Mouse (Mus musculus): Measurements from ENCODE around the gene Casc3.

Gene Casc3

DNA sequence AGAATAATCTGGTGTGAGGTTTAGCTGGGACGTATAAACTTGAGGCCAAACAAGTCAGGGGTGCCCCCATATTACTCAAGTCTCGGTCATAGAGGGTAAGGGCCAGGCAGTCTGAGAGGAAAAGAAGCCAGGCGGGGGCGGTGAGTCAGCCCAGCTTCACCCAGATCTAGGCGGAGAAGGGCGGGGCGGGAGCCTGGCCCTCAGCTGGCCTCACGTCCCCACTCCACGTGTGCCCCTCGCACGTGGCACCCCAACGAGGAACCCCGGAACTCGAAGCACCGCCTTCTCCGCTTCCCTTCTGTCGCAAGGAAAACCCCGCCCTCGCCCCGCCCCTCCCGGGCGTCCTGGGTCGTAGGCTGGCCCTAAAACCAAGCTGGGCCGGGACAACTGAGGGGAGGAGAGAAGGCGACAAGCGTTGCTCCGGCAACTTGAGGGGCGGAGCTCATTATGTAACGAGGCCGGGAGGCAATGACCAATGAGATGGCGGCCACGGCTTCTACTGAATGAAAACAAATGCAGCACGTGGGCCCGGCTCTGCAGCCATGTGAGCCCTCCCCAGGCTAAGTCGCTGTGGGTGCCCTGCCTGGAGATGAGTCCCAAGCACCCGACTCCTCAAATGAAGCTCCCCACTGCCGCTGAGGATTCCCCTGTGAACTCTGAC is 30.9 kb upstream of the Casc3 start:
- peak; percentile 97 for DNase-seq

- DNase-seq, result no peak
These were observed 29.9 kb upstream of the Casc3 start, which contains the start of gene Nr1d1 for GRCm38 (mm10) chr11:98774582-98775347. Gene Nr1d1, minus strand, starts transcription at chr11:98775333.

DNA sequence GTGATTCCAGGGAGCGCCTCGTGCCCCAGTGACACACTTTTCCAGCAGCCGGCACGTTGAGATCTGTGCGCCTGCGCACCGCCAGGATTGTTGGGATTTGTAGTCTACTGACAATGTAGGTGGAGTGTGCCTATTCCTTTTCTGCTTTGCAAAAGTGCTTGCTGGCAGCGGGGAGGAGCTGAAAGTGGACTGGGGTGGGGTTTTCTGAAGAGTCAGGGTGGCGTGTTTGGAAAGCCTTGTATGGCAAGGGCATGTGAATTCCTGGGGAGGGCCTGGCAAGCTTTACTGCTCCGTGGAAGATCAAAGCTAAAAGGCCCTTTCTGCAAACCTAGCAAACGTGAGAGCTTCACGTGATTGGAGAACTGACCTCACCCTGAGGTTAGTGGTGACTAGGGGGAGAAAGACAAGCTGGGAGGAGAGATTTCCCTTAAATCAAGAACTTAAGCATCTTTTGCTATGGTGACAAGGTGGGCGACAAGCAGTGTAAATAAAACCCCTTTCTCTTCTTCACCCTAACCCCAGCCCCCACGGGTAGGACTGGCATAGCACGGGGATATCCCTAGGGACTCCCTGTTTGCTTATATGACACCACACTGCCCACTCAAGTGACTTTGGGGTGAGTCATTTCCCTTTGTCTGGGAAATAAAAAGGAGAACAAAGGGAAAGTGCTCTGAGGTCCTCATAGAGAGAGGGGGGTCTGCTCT is 29.2 kb upstream of the Casc3 start:
- DNase-seq, result peak; percentile 86

DNA sequence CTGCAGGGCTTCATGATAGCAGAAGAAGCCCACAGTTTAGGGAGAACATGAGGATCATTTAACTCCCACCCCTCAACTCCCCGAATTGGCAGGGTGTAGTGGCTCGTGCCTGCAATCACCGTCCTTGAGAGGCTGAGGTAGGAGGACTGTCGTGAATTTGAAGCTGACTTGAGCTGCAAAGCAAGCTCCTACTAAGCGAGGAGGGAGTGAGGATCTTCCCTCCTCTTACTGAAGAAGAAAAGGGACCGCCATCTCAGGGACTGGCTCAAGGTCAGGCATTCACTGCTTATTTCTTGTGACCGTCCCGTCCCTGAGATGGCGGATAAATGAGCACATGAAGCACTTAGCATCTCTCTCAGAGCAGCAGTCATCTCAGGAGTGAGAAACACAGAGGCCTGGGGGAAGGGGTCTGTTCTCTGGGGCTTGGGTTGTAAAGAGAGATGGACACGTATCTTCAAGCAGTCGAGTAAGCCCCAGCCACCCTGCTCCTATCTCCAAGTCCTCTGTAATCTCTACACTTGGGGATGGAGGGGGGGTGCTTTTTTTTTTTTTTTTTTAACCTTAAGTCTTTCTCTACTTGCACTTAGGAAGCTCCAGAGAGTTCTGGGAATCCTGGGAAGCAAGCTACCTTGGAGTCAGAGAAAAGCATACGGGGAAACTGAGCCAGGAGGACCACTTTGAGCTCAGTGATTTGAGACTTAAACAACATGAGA is 28.5 kb upstream of the Casc3 start:
- no peak for DNase-seq

DNA sequence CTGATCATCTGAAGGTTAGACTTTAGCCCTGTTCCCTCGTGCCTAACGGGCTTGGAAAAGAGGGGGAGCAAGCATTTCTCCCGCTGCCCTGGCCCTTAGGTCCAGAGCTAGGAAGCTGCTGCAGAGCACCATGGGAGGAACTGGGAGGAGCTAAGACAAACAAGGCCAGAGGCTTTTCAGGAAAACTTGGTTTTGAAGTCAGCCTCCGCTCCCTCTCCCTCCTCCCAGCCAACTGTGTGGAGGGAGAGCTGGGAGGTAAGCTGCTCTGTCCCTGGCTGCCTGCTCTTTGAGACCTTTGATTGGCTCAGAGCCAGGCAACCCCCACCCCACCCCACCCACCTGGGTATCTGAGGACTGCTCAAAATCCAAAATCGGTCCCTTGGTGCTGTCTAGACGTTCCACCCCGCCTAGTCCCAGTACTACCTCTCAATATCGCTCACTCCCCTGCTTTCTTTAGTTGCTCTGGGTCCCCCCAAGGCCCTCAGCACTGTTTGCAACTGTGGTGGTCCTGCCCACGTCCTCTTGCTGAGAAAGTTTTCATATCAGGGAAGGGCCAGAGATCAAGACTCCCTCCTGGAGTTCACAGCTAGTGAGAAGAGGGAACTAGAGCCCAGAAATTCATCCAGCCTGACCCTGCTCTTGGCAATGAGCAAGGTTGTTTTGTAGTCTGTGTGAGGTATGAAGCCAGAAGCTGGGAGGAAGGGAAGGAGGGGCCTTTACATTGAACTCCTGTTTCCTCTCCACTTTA is 27.7 kb upstream of the Casc3 start:
- DNase-seq, result no peak

DNA sequence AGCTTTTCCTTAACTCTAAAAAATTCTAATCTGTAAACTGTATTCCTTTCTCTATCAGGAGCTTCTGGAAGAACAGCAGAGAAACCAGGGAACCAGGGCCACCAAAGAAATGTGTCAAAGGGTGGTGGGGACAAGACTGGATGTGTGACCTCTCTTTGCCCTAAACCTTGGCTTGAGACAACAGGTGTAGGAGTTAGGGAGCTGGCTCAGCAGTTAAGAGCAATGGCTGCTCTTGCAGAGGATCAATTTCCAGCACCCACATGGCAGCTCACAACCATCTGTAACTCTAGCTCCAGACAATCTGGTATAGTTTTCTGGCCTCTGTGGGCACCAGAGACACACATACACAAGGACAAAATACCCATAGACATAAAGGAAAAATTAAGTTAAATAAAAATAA is 26.8 kb upstream of the Casc3 start:
- no peak for DNase-seq

DNA sequence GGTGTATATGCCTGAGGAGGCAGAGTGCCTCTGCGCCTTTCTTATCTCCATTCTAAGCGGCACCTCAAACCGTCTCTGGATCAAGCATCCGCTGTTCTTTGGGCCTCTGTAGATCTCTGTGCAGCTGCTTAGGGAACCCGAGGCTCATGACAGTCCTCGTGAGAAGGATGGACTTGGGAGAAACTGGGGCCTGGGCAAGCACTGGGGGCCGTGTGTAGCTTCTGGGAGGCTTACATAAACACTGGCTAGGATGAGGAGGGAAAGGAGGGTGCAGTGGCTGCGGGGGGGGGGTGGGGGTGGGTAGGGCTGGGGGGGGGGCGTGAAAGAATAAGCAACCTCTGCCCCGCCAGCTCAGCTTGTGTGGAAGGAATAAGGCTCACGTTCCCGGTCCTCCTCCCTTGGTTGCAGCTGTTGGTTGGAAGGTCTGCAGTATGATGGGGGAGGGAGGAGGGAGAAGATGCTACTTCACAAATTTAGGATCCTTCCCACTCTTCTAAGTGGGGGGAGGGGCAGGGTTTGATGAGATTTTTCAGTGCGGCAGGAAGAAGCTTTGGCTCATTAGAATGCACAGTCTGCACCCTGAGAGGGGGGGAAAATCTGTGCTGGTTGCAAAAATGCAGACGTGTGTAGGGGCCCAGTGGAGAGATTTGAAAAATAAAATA is 22.7 kb upstream of the Casc3 start:
- no peak for DNase-seq

GRCm38 (mm10) chr11:98782651-98783235 is 22.0 kb upstream of the Casc3 start:
- peak; percentile 33 for DNase-seq

GRCm38 (mm10) chr11:98783236-98783696 is 21.4 kb upstream of the Casc3 start:
- peak; percentile 82 for DNase-seq

DNA sequence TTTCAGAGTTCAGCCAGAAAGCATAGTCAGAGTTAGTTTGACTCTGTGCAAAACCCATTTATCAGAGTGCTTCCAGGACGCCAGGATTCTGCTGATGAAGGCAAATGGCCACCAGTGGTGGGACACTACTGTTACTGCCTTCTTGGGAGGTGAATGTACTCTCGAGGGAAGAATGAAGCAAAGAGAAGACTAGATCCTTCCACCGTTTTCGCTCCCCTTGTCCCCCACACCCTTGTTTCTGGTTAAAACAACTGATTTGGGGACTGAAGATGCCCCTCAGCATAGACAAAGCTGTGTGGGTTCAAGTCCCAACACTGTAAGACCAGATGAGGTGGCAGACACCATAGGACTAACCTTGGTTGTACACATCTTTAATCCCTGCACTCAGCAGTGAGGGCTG is 20.6 kb upstream of the Casc3 start:
- DNase-seq, result no peak

DNA sequence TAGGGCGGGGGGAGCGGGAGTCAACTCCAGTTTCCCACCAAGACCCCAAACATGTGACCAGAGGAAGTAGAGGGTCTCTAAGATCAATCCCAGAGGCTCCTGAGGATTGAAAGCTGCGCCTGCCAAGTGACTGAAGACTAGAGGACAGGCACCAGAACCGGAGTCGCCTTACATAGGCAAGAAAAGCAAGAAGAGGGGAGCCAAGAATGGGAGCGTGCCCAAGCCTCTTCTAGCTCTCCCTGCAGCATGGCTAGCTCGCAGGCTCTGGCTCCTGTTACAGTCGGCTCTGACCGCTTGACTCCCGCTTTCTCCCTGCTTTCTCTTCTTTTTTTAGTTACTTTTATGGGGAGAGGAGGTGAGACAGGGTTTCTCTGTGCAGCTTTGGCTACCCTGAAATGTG is 19.5 kb upstream of the Casc3 start:
- DNase-seq, result no peak

DNA sequence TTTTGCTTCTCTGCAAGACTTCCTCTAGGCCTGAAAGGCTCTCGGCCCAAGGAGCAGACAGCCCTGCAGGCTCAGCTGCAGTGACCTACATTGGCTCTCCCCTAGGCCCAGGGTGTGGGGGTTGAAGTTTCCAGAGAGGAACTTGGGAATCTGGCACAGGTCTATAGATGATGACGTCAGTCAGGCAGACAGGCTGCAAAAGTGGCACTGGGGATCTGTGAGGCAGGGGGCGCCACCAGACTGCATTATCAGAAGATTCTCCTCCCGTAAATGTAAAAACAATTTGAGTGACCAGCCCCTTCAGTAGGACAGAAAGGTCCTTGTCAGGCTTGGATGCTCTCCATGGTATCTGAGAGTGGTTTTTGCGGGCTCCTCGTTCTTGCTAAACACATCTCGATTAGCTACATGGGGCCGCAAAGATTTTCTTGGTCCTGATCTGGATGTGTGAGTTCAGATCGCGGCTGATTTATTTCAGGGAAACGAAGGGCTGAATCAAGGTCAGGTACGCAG is 18.9 kb upstream of the Casc3 start:
- DNase-seq, result peak; percentile 82

DNA sequence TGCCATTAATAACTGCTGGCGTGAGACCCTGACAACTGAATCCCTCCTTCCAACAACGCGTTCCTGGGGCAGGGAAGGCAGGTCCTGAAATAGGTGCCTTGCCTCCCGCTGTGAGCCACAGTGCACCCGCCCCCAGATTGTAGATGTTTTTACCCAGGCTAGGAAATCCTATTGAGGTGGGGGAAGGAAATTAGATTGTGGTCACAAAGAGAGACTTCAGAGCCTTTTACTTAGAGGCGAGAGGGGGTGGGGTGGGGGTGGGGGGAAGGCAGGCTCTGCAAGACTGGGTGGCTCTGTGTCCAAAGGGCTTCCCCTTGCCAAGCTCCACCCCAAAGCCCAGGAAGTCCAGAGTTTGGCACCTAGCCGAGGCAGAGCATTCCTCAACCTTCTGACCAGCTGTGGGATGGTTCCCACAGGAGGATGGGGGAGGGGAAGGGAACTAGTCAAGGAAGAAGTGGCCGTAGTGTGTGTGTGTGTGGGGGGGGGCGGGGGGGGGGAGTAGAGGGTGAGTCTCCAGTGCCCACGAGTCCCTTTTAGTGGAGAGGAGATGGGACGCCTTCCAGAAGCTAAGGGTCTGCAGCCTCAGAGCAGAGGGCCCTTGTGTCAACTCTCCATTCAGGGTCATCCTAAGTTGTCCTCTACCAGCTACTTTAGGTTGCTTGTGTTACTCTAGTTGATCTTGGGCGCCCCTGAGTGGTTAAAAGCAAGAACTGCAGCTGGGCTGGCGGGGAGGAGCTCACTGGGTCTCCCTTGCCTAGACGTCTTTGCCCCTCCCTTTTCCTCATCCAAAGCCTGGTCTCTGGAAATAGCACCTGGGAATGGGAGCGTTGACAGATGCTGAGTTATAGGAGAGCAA is 18.1 kb upstream of the Casc3 start:
- DNase-seq, result peak; percentile 94

DNA sequence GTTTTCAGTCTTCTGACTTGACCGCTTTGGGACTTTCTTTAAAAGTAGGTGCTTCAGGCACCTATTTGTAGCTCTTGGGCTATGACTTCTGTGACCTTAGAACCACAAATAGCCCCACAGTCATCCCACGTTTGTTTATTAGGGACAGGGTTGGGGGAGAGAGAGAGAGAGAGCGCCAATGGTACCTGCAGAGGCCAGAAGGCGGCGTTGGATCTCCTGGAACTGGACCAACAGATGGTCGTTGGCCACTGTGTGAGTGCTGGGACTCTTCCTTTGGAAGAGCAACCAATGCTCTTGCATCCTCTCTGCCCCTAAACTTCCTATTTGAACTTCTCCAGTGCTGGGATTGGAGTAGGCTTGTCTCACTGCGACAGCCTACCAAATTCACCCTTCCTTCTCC is 17.5 kb upstream of the Casc3 start:
- no peak for DNase-seq

DNA sequence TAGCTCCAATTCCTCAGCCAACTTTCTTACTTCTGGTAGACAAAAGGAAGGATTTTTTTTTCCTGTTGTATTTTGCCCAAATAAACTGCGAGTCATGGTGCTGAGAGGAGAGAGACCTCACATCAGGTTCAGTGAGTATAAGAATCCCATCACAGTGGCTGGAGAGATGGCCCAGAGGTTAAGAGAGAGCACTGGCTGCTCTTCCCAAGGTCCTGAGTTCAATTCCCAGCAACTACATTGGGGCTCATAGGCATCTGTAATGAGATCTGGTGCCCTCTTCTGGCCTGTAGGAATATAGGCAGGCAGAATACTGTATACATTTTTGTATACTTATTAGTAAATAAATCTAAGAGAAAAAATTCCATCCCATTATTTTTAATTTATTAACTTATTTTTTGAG is 17.0 kb upstream of the Casc3 start:
- DNase-seq, result no peak

DNA sequence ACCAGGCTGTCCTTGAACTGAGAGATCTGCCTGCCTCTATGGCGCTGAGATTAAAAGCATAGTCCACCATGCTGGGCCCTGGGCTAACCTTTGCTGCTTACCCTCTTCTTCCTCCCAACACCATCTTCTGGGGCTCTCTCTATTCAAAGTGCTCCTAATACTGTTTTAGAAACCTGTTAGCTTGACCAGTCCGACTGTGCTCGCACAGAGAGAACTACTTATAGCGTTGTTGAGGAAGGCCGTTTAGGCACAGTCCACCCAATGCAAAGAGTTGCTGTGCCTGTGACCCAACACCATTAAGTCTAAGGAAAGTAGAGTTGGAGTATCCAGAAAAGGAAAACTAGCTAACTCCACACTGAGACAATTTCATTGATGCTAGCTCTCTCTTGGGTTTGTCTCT is 16.6 kb upstream of the Casc3 start:
- DNase-seq, result no peak

DNA sequence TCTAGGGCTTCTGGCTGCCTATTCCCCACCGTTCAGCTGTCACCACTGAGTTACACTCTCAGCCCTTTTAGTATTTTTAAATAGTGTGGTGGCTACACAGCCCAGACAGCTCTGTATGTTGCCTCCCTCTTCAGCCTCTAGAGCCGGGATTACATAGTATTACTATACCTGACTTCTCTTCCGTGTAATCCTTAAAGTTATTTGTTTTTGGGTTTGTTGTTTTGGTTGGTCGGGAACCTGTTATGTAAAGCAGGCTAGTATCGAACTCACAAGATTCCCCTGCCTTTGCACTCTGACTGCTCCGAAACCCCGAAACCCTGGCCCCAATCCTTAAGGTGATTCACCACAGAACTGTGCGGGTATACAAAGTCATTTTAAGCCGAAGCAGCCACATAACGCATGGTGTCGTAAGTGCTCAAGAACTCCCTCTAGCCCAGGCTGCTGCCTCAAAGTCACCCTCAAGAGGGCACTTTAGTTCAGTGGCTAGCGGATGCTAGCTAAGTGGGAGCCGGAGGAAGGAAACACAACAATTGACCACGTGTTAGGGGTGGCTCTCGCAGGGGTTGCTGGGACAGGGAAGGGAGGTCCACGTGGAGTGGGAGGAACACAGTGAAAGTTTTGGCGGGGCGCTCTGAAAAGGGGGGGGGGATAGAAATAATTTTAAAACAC is 16.0 kb upstream of the Casc3 start:
- peak; percentile 91 for DNase-seq

DNA sequence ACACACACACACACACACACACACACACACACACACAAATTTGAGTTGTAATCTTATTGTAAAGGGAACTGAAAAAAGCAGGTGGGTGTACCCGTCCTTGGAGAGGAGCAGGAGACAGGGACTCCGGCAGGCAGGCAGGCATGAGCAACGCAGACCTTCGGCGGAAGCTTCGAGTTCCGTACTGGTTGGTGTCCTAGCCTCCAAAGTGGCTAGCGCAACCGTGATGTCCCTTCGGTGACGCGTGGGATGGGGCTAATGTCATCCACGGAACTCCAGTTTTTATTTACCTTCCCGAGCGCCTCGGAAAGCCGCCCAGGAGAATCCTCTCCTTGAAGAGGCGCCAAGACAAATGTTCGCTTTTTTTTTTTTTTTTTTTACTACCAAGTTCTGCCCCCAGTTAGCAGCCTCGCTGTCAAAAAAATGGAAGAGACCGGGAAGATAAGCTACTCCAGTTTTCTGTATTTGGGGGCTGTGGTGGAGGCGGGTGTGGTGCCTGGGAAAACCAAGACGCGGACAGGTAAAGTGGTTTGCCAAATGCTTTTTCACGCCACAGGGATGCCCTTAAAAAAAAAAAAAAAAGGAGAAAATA is 15.4 kb upstream of the Casc3 start:
- no peak for DNase-seq

DNA sequence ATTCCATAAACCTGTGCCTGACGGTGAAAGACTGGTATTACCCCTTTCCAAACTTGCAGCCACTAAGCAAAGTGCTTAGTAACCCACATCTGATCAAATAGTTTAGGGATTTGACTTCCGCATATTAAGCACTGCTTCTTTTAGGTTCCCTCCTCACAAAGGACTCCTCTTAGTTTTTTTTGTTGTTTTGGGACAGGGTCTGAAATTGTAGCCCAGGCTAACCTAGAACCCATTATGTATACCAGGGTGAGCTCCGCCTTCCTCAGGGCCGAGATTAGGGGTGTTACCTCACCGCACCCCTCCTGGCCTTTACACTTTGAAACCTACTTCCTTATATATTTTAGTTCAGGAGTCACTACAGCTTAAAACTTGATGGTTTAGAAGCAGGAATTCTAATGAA is 14.9 kb upstream of the Casc3 start:
- DNase-seq, result no peak
